Mouse (Mus musculus) heart, embryonic 16.5 days (tissue): Measurements from ENCODE around the gene Sh2b1. TPM values are rescaled to one million over a fixed set of nuclear protein-coding genes. Genes with fewer than 3 reads are reported as not detected.

Experiments used
- ATAC-seq: fragments of 200-750 bp; cut with Nextera tagmentation; replicated peaks from 2 replicates; pipeline ENCODE4 v1.8.0; 2017; ENCODE audit warnings: moderate number of reproducible peaks; ENCODE audit not compliant: insufficient read depth, low FRiP score; ENCODE audit errors: extremely low read depth
- H3K27ac ChIP-seq: fragments of 300-500 bp; sonication (generic); 2 replicates; pipeline ENCODE4 v1.5.1; 2014; ENCODE audit warnings: mild to moderate bottlenecking, low read length, control low read depth, moderate library complexity
- H3K27me3 ChIP-seq: fragments of 300-500 bp; sonication (generic); 2 replicates; pipeline ENCODE4 v1.6.1; 2014; ENCODE audit warnings: low read length, mixed read lengths; ENCODE audit not compliant: control insufficient read depth, insufficient read depth
- H3K36me3 ChIP-seq: fragments of 300-500 bp; sonication (generic); 2 replicates; pipeline ENCODE4 v1.6.1; 2014; ENCODE audit not compliant: control insufficient read depth, insufficient read depth
- H3K4me1 ChIP-seq: fragments of 300-500 bp; sonication (generic); 2 replicates; pipeline ENCODE4 v1.6.1; 2014; ENCODE audit warnings: low read length, mixed read lengths; ENCODE audit not compliant: control insufficient read depth, insufficient read depth
- H3K4me2 ChIP-seq: fragments of 300-500 bp; sonication (generic); 2 replicates; pipeline ENCODE4 v1.6.1; 2014; ENCODE audit warnings: low read depth, mild to moderate bottlenecking, control low read depth, low read length
- H3K4me3 ChIP-seq: fragments of 300-500 bp; sonication (generic); 2 replicates; pipeline ENCODE4 v1.5.1; 2014; ENCODE audit warnings: mild to moderate bottlenecking, control low read depth, low read length
- H3K9ac ChIP-seq: fragments of 300-500 bp; sonication (generic); 2 replicates; pipeline ENCODE4 v1.6.1; 2014; ENCODE audit warnings: low read length, control low read depth
- H3K9me3 ChIP-seq: fragments of 300-500 bp; sonication (generic); replicated peaks from 2 replicates; pipeline ENCODE4 v1.6.1; 2016; ENCODE audit warnings: low read length; ENCODE audit not compliant: control insufficient read depth
- WGBS: fragments of 180-500 bp; shearing (Covaris S2); extraction: QIAGEN DNeasy Blood & Tissue Kit; methylation state at CpG from one replicate; pipeline ENCODE4 v1.1.7; 2014; 5-methylcytosine and 5-hydroxymethylcytosine counted together
- polyA plus RNA-seq: library from polyadenylated mRNA; unstranded; fragments of >200 nt; fragmentation: Nextera tagmentation; extraction: Ambion mirVana; gene quantifications from 2 replicates; pipeline ENCODE4 v1.2.1, GENCODE M21; 2015

Gene Sh2b1
- polyA plus RNA-seq, 1 experiment from 2014 or later: 44.3 TPM

DNA sequence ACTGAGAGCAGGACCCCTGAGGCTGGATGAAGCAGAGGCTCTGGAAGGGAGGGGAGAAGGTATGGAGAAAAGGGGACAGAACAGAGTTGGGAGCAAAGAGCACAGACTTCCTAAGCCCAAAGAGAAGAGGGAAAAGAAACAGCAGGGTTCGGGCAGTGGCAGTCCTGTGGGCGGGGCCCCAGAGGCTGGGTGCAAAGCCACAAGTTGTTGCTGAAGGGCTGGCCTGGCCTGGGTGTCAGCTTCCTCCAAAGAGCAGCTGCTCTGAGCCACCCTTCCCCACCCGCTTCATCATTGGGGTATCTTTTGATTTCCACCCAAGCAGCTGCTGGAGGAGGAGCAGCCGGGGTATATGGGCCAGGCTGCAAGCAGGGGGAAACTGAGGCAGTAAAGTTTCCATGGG is 11.1 kb downstream of the Sh2b1 start:
- Histone ChIP-seq H3K27me3 (no peaks in the 10 kb centered on the region), H3K4me1 (peaks cover 26% of the 10 kb centered on the region), H3K27ac (no peak overlapping the region), H3K9ac (no peak overlapping the region), H3K4me3 (no peak overlapping the region), H3K4me2 (no peak overlapping the region), H3K9me3 (no peaks in the 10 kb centered on the region), H3K36me3 (peaks cover 27% of the 10 kb centered on the region)
- 70% methylated on average over 4 of the region's 4 CpGs for WGBS
- ATAC-seq: no peak

GRCm38 (mm10) chr7:126463547-126463946 is 11.7 kb downstream of the Sh2b1 start:
- no peaks in the 10 kb centered on the region for H3K27me3 ChIP-seq
- no peaks in the 10 kb centered on the region for H3K9me3 ChIP-seq
- H3K4me3 ChIP-seq: no peak overlapping the region
- no peak overlapping the region for H3K27ac ChIP-seq
- no peak overlapping the region for H3K4me2 ChIP-seq
- H3K4me1 ChIP-seq: peaks cover 28% of the 10 kb centered on the region
- WGBS: 61% methylated on average over 4 of the region's 4 CpGs
- no peak overlapping the region for H3K9ac ChIP-seq
- H3K36me3 ChIP-seq: peaks cover 21% of the 10 kb centered on the region
- ATAC-seq: no peak

DNA sequence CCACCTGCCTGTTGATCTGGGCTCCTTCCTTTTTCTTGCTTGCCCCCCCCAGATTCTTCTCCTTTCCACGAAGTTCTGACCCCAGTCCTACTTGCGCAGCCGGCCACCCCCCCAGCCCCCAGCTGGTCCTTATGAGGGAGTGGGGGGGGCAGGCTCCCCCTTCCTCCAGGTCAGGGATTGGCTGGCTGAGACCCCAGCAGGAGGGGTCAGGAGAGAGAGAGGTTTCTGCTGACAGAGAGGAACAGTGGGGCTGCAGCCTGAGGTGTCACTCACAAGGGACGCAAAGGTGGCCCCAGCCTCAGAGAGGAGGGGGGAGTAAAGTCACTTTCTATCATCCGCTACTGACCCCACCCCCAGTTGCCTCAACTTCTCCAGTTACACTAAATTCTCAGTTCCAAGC is 12.2 kb downstream of the Sh2b1 start, which contains the start of gene Atp2a1:
TSS of gene Atp2a1 (minus strand) at position 105 of the 400 bp plus-strand sequence.
- H3K9me3 ChIP-seq: no peaks in the 10 kb centered on the region
- peaks cover 32% of the 10 kb centered on the region for H3K4me1 ChIP-seq
- no peak within 1 kb of the TSS for H3K27ac ChIP-seq
- no peaks in the 10 kb centered on the region for H3K27me3 ChIP-seq
- H3K9ac ChIP-seq: no peak within 1 kb of the TSS
- no peak within 1 kb of the TSS for H3K4me3 ChIP-seq
- WGBS: 53% methylated on average over 5 of the region's 5 CpGs
- peaks cover 16% of the 10 kb centered on the region for H3K36me3 ChIP-seq
- ATAC-seq: no peak
- H3K4me2 ChIP-seq: no peak within 1 kb of the TSS

GRCm38 (mm10) chr7:126461626-126462025 is 13.6 kb downstream of the Sh2b1 start:
- peaks cover 3% of the 10 kb centered on the region; the same call in 1 of the 2 replicates for H3K36me3 ChIP-seq
- no peak overlapping the region for H3K4me3 ChIP-seq
- H3K4me1 ChIP-seq: peaks cover 32% of the 10 kb centered on the region
- no peaks in the 10 kb centered on the region for H3K27me3 ChIP-seq
- 68% methylated on average over 3 of the region's 3 CpGs for WGBS
- no peaks in the 10 kb centered on the region for H3K9me3 ChIP-seq
- no peak overlapping the region for H3K4me2 ChIP-seq
- no peak overlapping the region for H3K9ac ChIP-seq
- ATAC-seq: no peak
- no peak overlapping the region for H3K27ac ChIP-seq

- Histone ChIP-seq H3K4me3 (no peak overlapping the region), H3K27ac (no peak overlapping the region), H3K36me3 (no peaks in the 10 kb centered on the region), H3K4me1 (peaks cover 27% of the 10 kb centered on the region), H3K27me3 (no peaks in the 10 kb centered on the region), H3K4me2 (no peak overlapping the region), H3K9me3 (no peaks in the 10 kb centered on the region), H3K9ac (no peak overlapping the region)
- ATAC-seq: no peak
- 55% methylated on average over 10 of the region's 10 CpGs for WGBS
Measured at GRCm38 (mm10) chr7:126460623-126461399, 14.4 kb downstream of the Sh2b1 start.

DNA sequence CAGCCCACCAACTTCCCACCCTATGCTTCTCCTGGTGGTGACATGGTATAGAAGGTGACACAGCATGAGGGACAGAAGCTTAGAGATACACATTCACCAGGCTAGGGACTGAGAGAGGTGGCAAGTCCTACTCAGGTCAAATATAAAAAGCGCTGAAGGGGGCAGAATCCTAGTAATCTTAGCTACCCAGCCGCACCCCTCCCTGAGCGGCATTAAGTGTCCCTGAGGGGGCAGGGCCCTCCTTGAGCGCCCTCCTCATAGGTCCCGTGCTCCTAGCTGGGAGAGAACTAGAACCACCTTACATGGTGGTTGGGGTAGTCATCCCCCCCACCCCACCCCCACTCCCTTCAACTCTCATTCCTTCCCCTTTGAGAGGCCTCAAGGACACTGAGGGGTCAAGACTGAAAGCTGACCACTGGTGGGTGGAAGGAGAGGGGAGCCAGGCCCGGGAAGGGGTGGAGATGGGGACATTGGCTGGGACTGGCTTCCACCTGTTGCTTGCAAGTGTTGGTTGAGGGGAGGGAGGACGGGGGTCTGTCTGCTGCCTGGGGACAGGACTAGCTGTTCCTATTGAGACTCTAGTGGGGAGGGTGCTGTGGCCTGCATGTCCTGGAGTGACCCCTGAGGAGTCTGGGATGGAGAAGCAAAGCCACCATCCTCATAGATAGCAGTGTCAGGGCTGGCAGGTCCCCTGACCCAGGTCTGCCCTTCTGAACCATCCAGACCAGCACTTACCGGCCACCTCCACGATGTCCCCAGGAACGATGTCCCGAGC is 16.2 kb downstream of the Sh2b1 start:
- Histone ChIP-seq H3K36me3 (no peaks in the 10 kb centered on the region), H3K9me3 (no peaks in the 10 kb centered on the region), H3K4me2 (no peak overlapping the region), H3K9ac (no peak overlapping the region), H3K27ac (no peak overlapping the region), H3K27me3 (no peaks in the 10 kb centered on the region), H3K4me3 (no peak overlapping the region), H3K4me1 (peaks cover 9% of the 10 kb centered on the region)
- no peak for ATAC-seq
- 71% methylated on average over 11 of the region's 11 CpGs for WGBS

GRCm38 (mm10) chr7:126458225-126458624 is 17.0 kb downstream of the Sh2b1 start:
- ATAC-seq: no peak
- no peaks in the 10 kb centered on the region for H3K9me3 ChIP-seq
- H3K4me1 ChIP-seq: peaks cover 6% of the 10 kb centered on the region
- no peak overlapping the region for H3K4me2 ChIP-seq
- no peaks in the 10 kb centered on the region for H3K36me3 ChIP-seq
- WGBS: 66% methylated on average over 5 of the region's 5 CpGs
- H3K27me3 ChIP-seq: no peaks in the 10 kb centered on the region
- no peak overlapping the region for H3K27ac ChIP-seq
- H3K4me3 ChIP-seq: no peak overlapping the region
- no peak overlapping the region for H3K9ac ChIP-seq

DNA sequence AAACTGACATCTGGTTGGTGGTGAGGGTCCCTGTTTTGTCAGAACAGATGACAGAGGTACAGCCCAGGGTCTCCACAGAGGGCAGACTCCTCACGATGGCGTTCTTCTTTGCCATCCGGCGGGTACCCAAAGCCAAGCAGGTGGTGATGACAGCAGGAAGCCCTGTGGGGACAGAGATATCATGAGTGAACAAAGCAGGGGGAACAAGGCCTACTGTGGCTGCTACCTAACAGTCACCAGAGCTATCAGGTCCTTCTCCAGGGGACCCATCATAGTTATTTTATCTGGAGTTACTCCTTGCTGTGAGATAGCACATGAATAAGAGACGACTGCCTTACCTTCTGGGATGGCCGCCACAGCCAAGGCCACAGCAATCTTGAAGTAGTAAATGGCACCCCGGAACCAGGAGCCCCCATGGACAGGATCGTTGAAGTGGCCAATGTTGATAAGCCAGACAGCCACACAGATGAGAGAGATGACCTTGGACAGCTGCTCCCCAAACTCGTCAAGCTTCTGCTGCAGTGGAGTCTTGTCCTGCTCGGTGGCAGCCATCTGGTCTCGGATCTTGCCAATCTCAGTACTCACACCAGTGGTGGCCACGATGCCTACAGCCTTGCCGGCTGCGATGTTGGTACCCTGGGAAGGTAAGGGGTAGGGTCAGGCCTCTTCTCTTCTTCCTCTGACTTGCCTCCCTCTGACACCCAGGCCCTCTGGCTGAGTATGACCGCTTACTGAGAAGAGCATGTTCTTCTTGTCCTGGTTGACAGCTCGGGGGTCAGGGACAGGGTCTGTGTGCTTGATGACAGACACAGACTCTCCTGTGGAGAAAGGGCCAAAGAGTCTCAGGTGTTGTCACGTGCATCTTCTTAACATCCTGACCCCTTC is 18.6 kb downstream of the Sh2b1 start:
- Histone ChIP-seq H3K27me3 (no peaks in the 10 kb centered on the region), H3K4me3 (no peak overlapping the region), H3K4me2 (no peak overlapping the region), H3K27ac (no peak overlapping the region), H3K36me3 (no peaks in the 10 kb centered on the region), H3K4me1 (peaks cover 6% of the 10 kb centered on the region), H3K9ac (no peak overlapping the region), H3K9me3 (no peaks in the 10 kb centered on the region)
- no peak for ATAC-seq
- 79% methylated on average over 17 of the region's 17 CpGs for WGBS
